Mouse (Mus musculus): ENCODE measurements at regions not wholly inside any gene's neighbourhood (a gene's known extent, or its start where the extent isn't known, plus 50 kb on each side); places are given as distances from the start of the nearest gene placed in this dataset.
A peak's percentile ranks its signal among the peaks of the same experiment; 100 is the strongest.

DNA sequence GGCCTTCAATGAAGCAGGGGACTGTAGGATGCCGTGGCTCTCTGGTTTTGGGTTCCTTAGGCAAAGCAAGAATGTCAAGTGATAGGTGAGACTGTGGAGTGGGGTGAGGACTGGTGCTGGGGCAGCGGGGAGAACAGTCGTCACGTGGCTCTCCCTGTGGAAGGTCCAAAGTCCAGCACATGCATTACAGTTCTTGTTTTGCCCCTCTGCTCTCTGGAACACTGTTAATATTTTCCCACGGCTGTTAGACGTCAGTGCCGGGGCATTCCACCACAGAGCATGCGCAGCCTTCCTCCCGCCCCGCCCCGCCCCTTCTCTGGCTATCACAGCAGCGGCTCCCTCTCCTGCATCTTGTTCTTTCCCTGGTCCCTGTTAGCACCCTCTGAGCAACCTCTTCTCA, 91.3 kb upstream of the Vrk1 start:
- Histone ChIP-seq H3K4me1 (ENCODE audit: control insufficient read depth, insufficient read depth, low read length) (0 out of 2 replicates have a peak, but pooled peaks cover 2% of the 10 kb centered on the region), H3K27ac (ENCODE audit: low read depth, low read length) (no peak overlapping the region), H3K9me3 (ENCODE audit: control insufficient read depth, low read length) (no peaks in the 10 kb centered on the region), H3K36me3 (ENCODE audit: control insufficient read depth, insufficient read depth, low read length) (no peaks in the 10 kb centered on the region), H3K4me2 (ENCODE audit: low read depth, low read length) (no peak overlapping the region), H3K9ac (replicated peaks; ENCODE audit: low read depth, low read length) (no peak overlapping the region), H3K4me3 (ENCODE audit: low read depth, low read length) (no peak overlapping the region), H3K27me3 (ENCODE audit: control insufficient read depth, insufficient read depth, low read length) (no peaks in the 10 kb centered on the region)
- ATAC-seq (ENCODE audit: low read depth): no peak
- 89% methylated on average over 12 of the region's 12 CpGs for WGBS

DNA sequence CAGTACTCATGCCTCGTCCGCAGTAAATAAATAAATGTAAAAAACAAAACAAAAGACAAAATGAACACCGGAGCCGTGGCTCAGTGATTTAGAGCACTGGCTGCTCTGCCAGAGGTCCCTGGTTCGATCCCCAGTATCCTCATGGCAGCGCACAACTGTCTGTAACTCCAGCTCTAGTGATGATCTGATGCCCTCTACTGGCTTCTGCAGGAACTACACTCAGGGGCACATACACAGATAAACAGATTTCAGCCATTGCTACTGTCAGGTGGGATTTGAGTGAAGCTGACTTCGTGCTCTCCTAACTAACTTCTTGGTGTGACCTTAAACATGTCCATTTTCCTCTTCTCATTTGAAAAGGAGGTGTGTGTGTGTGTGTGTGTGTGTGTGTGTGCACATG, 82.8 kb upstream of the Vrk1 start:
- no peak overlapping the region for H3K4me2 ChIP-seq (ENCODE audit: low read depth, low read length)
- no peak for ATAC-seq (ENCODE audit: low read depth)
- 97% methylated on average over 7 of the region's 7 CpGs for WGBS
- no peak overlapping the region for H3K9ac ChIP-seq (replicated peaks; ENCODE audit: low read depth, low read length)
- H3K4me3 ChIP-seq (ENCODE audit: low read depth, low read length): no peak overlapping the region
- no peaks in the 10 kb centered on the region for H3K27me3 ChIP-seq (ENCODE audit: control insufficient read depth, insufficient read depth, low read length)
- H3K27ac ChIP-seq (ENCODE audit: low read depth, low read length): no peak overlapping the region
- no peaks in the 10 kb centered on the region for H3K9me3 ChIP-seq (ENCODE audit: control insufficient read depth, low read length)
- no peaks in the 10 kb centered on the region for H3K36me3 ChIP-seq (ENCODE audit: control insufficient read depth, insufficient read depth, low read length)
- peaks cover 5% of the 10 kb centered on the region; the same call in 1 of the 2 replicates for H3K4me1 ChIP-seq (ENCODE audit: control insufficient read depth, insufficient read depth, low read length)

DNA sequence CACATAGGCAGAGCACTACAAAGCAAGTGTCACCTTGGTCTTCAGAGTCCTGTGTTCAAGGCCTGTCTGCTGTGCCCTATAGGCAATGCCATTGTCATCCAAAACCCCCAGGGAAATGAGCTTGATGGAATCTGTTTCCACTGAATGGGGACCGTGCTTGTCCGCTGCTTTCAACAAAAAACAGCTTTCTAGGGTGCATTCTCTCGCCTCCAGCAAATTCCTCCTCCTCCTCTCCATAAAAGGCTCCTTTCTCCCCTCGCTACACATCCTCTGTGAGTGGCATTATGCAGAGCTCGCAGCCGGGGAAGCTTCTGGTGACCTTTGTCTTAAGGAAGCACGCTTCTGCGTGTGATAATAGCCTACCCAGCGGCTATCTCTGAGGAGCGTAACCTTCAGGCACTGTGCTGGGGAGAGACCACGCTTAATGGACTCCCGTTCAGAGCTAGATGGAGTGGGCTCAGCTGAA, 80.5 kb upstream of the Vrk1 start:
- peaks cover 5% of the 10 kb centered on the region; the same call in 1 of the 2 replicates for H3K4me1 ChIP-seq (ENCODE audit: control insufficient read depth, insufficient read depth, low read length)
- no peak for ATAC-seq (ENCODE audit: low read depth)
- no peak overlapping the region for H3K4me2 ChIP-seq (ENCODE audit: low read depth, low read length)
- no peaks in the 10 kb centered on the region for H3K36me3 ChIP-seq (ENCODE audit: control insufficient read depth, insufficient read depth, low read length)
- no peak overlapping the region for H3K27ac ChIP-seq (ENCODE audit: low read depth, low read length)
- WGBS: 9% methylated on average over 12 of the region's 12 CpGs
- H3K27me3 ChIP-seq (ENCODE audit: control insufficient read depth, insufficient read depth, low read length): no peaks in the 10 kb centered on the region
- H3K9me3 ChIP-seq (ENCODE audit: control insufficient read depth, low read length): no peaks in the 10 kb centered on the region
- no peak overlapping the region for H3K4me3 ChIP-seq (ENCODE audit: low read depth, low read length)
- no peak overlapping the region for H3K9ac ChIP-seq (replicated peaks; ENCODE audit: low read depth, low read length)

DNA sequence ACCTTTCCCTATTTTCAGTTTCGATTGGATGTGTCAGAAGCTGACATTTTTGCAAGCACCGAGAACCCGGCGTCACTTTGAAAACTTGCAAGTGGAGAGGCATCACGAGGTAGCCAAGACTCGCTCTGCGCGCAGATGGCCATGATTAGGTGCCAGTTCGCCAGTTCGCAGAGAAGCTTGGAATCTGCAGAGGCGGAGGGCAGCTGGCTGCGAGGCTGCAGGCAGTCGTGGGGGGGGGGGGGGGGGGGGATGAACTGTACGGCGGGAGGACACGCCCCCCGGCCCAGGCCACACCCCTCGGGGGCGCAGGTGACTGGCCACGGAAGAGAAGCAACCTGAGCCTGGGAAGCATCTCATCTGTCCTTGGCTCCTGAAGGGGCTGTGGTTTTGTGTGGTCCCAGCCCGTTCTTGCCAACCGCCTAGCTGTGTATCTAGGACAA, 74.6 kb upstream of the Vrk1 start:
- 11% methylated on average over 15 of the region's 22 CpGs for WGBS
- no peak overlapping the region for H3K9ac ChIP-seq (replicated peaks; ENCODE audit: low read depth, low read length)
- ATAC-seq (ENCODE audit: low read depth): no peak
- no peak overlapping the region for H3K27ac ChIP-seq (ENCODE audit: low read depth, low read length)
- H3K9me3 ChIP-seq (ENCODE audit: control insufficient read depth, low read length): no peaks in the 10 kb centered on the region
- H3K4me1 ChIP-seq (ENCODE audit: control insufficient read depth, insufficient read depth, low read length): 0 out of 2 replicates have a peak, but pooled peaks cover 2% of the 10 kb centered on the region
- peak overlapping the region; percentile 37 for H3K4me2 ChIP-seq (ENCODE audit: low read depth, low read length)
- no peaks in the 10 kb centered on the region for H3K27me3 ChIP-seq (ENCODE audit: control insufficient read depth, insufficient read depth, low read length)
- H3K36me3 ChIP-seq (ENCODE audit: control insufficient read depth, insufficient read depth, low read length): no peaks in the 10 kb centered on the region
- no peak overlapping the region for H3K4me3 ChIP-seq (ENCODE audit: low read depth, low read length)

DNA sequence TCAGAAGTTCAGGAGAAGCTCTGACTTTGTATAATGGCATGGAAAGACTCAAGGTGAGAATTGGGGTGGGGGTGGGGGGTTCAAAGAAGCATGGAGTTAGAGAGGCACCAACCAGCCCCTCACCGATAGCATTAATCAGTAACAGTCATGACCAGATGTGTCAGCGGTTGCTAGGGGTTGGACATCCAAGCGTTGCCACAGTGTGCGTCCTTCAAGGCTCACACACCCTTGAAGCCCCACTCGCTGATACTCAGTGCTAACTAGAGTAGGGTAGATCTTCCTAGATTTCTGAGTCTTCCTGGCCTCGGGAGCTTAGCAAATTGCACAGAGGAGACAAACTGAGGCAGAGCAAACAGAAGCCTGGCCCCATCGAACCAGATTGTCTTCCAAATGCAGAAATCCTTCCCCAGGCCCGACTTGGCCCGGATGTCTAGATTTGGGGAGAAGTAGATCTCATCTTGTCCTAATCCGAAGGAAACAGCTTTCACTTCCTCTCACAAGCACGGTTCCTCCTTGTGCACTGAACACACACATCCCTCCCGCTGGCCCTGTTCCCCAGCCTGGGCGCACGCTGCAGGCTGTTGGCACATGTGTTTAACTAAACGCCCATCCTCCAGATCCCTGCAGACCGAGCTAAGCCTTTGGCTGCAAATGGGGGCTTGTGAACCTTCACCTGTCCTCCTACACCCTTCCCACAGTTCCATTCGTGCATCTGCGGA, 73.1 kb upstream of the Vrk1 start:
- no peaks in the 10 kb centered on the region for H3K36me3 ChIP-seq (ENCODE audit: control insufficient read depth, insufficient read depth, low read length)
- H3K9me3 ChIP-seq (ENCODE audit: control insufficient read depth, low read length): no peaks in the 10 kb centered on the region
- no peak overlapping the region for H3K27ac ChIP-seq (ENCODE audit: low read depth, low read length)
- no peak for ATAC-seq (ENCODE audit: low read depth)
- 0 out of 2 replicates have a peak, but pooled peaks cover 2% of the 10 kb centered on the region for H3K4me1 ChIP-seq (ENCODE audit: control insufficient read depth, insufficient read depth, low read length)
- no peaks in the 10 kb centered on the region for H3K27me3 ChIP-seq (ENCODE audit: control insufficient read depth, insufficient read depth, low read length)
- WGBS: 91% methylated on average over 18 of the region's 18 CpGs
- H3K4me3 ChIP-seq (ENCODE audit: low read depth, low read length): no peak overlapping the region
- H3K4me2 ChIP-seq (ENCODE audit: low read depth, low read length): no peak overlapping the region
- H3K9ac ChIP-seq (replicated peaks; ENCODE audit: low read depth, low read length): no peak overlapping the region

DNA sequence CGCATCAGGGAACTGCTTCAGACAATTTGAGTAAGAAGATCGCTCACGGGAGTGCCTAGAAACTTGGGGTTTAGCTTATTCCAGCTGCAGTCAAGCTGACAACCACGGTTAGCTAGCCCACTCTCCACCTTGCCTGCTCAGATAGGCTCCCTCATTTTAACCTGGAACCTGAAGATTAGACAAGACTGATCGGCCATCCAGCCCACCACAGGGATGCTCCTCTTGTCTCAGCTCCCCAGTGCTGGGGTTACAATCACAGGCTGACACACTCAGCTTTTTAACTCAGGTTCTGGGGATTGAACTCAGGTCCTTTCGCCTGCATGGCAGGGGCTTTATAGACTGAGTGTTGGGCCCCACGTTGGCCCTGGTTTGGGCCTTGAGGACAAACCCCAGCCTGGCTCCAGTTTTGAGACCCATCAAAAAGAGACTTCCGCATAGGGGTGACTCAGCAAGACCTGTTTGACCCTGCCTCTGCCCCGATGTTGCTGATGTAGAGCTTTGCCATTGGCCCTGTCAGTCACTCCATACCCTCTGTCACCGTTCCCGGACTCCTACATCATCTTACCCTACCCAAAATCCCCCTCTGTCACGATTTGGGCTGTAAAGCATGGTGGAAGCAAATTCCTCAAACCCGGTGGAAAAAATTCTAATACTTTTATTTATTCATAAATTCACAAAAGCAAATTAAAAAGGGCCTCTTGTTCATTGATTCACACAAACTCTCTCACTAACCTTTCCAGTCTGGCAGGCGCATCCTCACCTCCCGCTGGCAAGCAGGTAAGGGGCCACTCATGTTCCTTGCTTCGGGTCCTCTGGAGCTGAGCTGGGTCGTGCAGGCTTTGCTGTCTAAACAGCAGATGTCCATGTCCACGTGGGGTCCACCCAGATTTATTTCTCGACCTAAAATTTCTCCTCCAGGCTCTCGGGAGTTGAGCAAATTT, 67.6 kb upstream of the Vrk1 start:
- no peak for ATAC-seq (ENCODE audit: low read depth)
- Histone ChIP-seq H3K9ac (replicated peaks; ENCODE audit: low read depth, low read length) (no peak overlapping the region), H3K4me3 (ENCODE audit: low read depth, low read length) (no peak overlapping the region), H3K36me3 (ENCODE audit: control insufficient read depth, insufficient read depth, low read length) (no peaks in the 10 kb centered on the region), H3K9me3 (ENCODE audit: control insufficient read depth, low read length) (no peaks in the 10 kb centered on the region), H3K4me1 (ENCODE audit: control insufficient read depth, insufficient read depth, low read length) (no peaks in the 10 kb centered on the region), H3K27me3 (ENCODE audit: control insufficient read depth, insufficient read depth, low read length) (no peaks in the 10 kb centered on the region), H3K27ac (ENCODE audit: low read depth, low read length) (no peak overlapping the region), H3K4me2 (ENCODE audit: low read depth, low read length) (no peak overlapping the region)
- WGBS: 78% methylated on average over 20 of the region's 20 CpGs

DNA sequence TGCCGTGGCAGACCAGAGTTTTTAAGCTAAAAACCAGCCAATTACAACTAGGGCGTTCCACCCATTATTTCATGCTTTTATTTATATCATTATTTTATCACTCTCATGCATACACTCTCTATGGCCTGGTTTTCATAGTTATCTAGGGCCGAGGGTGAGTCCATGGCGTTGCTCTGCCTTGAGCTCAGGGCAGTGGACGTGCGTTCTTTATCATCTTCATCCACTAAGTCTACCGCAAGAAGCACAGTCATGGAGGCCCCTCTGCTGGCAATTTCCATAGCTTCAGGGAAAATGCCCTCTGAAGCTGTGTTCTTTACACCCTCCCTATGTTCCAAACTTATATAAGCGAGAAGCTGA, 67.0 kb upstream of the Vrk1 start:
- ATAC-seq (ENCODE audit: low read depth): no peak
- H3K36me3 ChIP-seq (ENCODE audit: control insufficient read depth, insufficient read depth, low read length): no peaks in the 10 kb centered on the region
- H3K9ac ChIP-seq (replicated peaks; ENCODE audit: low read depth, low read length): no peak overlapping the region
- H3K4me2 ChIP-seq (ENCODE audit: low read depth, low read length): no peak overlapping the region
- no peak overlapping the region for H3K27ac ChIP-seq (ENCODE audit: low read depth, low read length)
- H3K4me1 ChIP-seq (ENCODE audit: control insufficient read depth, insufficient read depth, low read length): no peaks in the 10 kb centered on the region
- 84% methylated on average over 8 of the region's 8 CpGs for WGBS
- H3K27me3 ChIP-seq (ENCODE audit: control insufficient read depth, insufficient read depth, low read length): no peaks in the 10 kb centered on the region
- no peaks in the 10 kb centered on the region for H3K9me3 ChIP-seq (ENCODE audit: control insufficient read depth, low read length)
- no peak overlapping the region for H3K4me3 ChIP-seq (ENCODE audit: low read depth, low read length)

DNA sequence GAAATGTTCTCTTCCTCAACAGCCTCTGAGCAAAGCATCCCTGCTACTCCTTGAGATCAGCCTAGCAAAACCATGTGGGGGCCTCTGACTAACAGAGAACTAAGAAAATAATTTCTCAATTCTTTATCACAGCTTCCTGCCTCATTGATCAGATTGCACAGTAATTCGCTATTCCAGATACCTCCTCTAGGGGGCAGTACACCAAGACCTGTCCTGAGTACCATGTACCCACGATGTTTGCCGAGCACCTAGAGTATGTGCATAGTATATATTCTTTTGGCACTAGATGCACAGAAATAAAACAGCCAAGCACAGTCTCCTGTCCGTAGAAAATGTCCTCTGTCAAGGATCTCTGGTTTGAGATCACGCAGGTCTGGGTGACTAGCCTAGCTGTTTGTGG, 62.7 kb upstream of the Vrk1 start:
- H3K27ac ChIP-seq (ENCODE audit: low read depth, low read length): no peak overlapping the region
- H3K9ac ChIP-seq (replicated peaks; ENCODE audit: low read depth, low read length): no peak overlapping the region
- WGBS: 63% methylated on average over 5 of the region's 5 CpGs
- H3K36me3 ChIP-seq (ENCODE audit: control insufficient read depth, insufficient read depth, low read length): no peaks in the 10 kb centered on the region
- ATAC-seq (ENCODE audit: low read depth): no peak
- H3K27me3 ChIP-seq (ENCODE audit: control insufficient read depth, insufficient read depth, low read length): no peaks in the 10 kb centered on the region
- H3K4me3 ChIP-seq (ENCODE audit: low read depth, low read length): no peak overlapping the region
- no peaks in the 10 kb centered on the region for H3K9me3 ChIP-seq (ENCODE audit: control insufficient read depth, low read length)
- H3K4me1 ChIP-seq (ENCODE audit: control insufficient read depth, insufficient read depth, low read length): no peaks in the 10 kb centered on the region
- H3K4me2 ChIP-seq (ENCODE audit: low read depth, low read length): no peak overlapping the region

DNA sequence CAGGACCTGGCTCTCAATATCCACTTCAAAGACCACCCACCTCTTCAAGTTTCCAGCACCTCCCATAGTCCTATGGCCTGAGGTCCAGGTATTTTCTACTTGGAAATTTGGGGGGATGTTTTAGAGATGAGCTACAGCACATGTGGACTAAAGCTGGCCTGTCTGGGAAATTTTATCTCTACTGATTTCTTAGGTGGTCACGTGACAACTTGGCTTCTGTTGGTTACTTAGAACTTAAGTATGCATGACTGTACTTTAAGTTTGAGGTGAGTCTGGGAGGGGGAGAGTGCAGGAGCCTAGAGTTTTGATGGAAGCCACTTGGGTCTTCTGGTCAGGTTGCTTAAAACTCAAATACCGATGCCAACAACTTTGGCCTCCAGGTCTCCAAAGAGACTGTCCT, 61.7 kb upstream of the Vrk1 start:
- no peaks in the 10 kb centered on the region for H3K36me3 ChIP-seq (ENCODE audit: control insufficient read depth, insufficient read depth, low read length)
- no peak overlapping the region for H3K4me3 ChIP-seq (ENCODE audit: low read depth, low read length)
- no peak for ATAC-seq (ENCODE audit: low read depth)
- H3K4me2 ChIP-seq (ENCODE audit: low read depth, low read length): no peak overlapping the region
- H3K4me1 ChIP-seq (ENCODE audit: control insufficient read depth, insufficient read depth, low read length): no peaks in the 10 kb centered on the region
- H3K9ac ChIP-seq (replicated peaks; ENCODE audit: low read depth, low read length): no peak overlapping the region
- H3K27ac ChIP-seq (ENCODE audit: low read depth, low read length): no peak overlapping the region
- H3K27me3 ChIP-seq (ENCODE audit: control insufficient read depth, insufficient read depth, low read length): no peaks in the 10 kb centered on the region
- H3K9me3 ChIP-seq (ENCODE audit: control insufficient read depth, low read length): no peaks in the 10 kb centered on the region
- WGBS: 82% methylated on average over 2 of the region's 2 CpGs

Data from neural tube, embryonic 14.5 days (tissue).